Mouse (Mus musculus) ES-E14 (cell line): Measurements from ENCODE around the gene Med13l.

ENCODE experiments used
- CHD2 ChIP-seq: IDR thresholded peaks from 2 replicates; pipeline ENCODE4 v1.6.1; 2014; ENCODE audit warnings: mild to moderate bottlenecking, low read depth, low read length, inconsistent platforms
- ZC3H11A ChIP-seq: IDR thresholded peaks from 2 replicates; pipeline ENCODE4 v1.6.1; 2012; ENCODE audit warnings: low read depth, mild to moderate bottlenecking, inconsistent platforms, low read length, borderline replicate concordance
- ZNF384 ChIP-seq: IDR thresholded peaks from 2 replicates; pipeline ENCODE4 v1.6.1; 2012; ENCODE audit warnings: low read depth, low read length, inconsistent platforms

- TF ChIP-seq ZNF384 (no peak), ZC3H11A (no peak), CHD2 (no peak)
Measured at GRCm38 (mm10) chr5:118635476-118636187, 75.2 kb downstream of the Med13l start.
